Mouse (Mus musculus) thymus, postnatal 25 days (tissue): ENCODE results near the gene Fstl4.
A peak's percentile ranks its signal among the peaks of the same experiment; 100 is the strongest.
"Not testable (repeated sequence)": the region's sequence is repeated elsewhere in the genome, so short reads cannot be mapped to it uniquely, and the experiment has no call there.

Experiments used
- DNase-seq: peaks from one replicate; pipeline ENCODE4 v3.0.0; 2022

Gene Fstl4

DNA sequence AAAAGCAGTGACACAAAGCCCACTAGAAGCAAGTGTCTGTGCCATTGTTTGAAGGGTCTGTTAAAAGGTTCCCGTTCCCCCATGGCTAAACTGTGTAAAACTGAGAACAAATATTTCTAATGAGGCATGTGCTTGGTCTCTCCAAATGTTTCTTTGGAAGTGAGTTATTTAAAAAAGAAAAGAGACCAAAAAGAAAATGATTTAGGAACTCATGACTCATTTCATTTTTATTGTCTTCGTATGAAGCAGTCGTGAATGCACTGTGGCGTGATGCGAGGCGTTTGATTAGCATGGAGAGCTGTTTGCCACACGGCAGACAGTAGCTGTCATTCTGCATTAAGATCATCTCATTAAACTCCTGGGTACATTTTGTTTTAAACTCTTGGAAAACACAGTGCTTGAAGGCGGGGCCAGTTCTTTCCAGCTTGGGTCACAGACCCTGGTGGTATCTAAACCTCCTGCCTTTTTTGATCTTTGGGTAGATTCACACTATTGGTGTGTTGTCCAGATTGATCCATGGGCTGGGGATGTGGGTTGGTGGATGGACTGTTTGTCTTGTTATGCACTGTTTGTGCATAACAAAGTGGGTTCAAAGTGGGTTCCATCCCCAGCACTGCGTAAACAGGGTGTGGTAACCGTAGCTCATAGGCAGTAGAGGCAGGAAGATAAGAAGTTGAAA lies 376.4 kb downstream of the Fstl4 start:
- peak; percentile 18 for DNase-seq

DNA sequence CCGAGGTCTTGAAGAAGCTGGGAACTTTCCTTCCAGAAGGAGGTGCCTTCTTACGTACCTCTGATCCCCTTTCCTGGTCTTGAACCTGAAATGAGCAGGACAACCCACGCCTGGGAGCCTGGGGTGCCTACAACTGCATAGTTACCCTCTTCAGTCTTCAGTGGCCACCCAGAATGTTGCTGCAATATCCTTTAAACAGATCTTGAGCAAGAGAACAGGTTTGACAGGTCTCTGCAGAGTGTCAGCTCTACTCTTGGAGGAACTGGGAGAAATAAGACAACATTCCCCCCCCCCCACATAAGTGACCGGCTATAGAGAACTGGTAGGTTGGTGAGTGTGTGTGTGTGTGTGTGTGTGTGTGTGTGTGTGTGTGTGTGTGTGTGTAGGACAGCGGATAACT lies 379.1 kb downstream of the Fstl4 start:
- no peak for DNase-seq

DNA sequence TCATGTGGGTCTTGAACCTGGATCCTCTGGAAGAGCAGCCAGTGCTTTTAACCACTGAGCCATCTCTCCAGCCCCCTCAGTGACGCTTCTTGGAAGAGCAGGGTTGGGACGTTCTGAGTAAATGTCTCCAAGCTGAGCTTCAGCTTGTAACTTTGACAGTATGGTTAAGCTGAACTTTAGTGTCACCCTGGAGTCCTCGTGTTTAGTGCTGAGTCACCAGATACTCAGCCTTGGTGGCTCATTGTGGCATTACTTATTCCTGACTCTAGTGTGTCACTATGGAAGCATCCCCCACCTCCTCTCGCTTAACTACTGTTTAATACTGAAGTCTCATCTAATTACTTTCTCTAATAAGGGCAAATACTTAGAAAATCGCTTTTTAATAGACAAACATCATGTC lies 380.1 kb downstream of the Fstl4 start:
- DNase-seq = no peak

DNA sequence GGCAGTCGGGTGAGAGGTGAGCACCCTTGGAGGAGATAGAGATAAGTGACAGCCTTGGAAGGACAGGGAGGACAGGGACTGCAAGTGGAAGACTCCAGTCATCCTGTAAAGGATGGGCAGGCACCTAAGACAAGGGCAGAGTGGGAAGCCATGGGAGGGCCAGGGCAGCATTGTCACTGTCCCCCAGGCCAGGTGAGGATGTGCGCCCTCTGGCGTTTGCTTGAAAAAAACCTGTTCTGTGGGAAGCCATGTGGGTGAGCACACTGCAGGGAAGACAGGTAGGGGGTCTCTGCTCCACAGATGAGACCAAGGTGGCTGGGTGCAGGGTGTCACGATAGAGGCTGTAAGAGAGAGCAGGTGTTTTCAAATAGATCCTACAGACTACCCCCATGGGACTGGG lies 381.9 kb downstream of the Fstl4 start:
- DNase-seq = peak; percentile 67

DNA sequence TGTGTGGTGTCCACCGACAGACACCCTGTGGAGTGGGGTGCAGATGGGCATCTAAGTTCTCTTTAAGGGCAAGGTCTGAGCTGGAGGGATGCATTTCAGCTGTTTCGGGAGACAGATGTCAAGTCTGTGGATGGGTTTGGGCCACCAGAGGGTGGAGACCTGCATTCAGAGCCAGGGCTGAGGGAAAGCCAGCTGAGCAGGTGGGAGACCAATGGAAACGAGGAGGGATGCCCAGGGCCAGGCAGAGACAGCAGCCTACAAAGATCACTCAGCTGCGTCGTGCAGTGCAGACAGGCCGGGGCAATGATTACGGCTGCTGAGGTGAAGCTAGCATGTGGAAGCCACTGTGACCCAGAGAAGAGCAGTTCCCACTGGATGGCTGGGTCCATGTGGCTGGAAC lies 392.0 kb downstream of the Fstl4 start:
- DNase-seq = no peak

DNA sequence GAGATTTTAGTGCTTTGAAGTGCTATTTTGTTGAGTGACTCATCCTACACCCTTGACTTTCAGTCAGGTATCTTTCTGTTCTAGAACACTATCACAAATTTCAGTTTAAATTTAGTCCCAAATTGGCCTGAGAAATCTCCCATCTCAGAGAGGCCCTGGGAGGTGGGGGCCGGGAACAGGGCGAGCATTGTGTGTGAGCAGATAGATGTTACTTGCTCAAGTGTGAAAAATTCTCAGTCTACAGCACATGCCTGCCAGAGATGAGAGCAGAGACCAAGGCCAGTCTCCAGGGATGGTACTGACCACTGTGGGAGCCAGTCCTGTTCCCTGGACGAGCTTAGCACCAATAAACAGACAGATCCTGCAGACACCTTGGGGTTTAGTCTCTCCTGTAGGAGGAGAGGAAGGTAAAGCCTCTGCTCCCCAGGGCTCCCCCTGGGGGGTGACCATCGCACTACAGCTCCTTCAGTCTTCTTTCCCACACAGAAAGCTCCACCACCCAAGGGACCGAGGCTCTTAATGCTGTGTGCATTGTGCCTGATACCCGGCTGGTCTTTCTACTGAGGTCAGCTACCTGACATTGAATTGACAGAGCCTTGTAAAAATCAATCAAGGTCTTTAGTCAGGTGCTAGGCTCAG lies 393.3 kb downstream of the Fstl4 start:
- DNase-seq = peak; percentile 31

DNA sequence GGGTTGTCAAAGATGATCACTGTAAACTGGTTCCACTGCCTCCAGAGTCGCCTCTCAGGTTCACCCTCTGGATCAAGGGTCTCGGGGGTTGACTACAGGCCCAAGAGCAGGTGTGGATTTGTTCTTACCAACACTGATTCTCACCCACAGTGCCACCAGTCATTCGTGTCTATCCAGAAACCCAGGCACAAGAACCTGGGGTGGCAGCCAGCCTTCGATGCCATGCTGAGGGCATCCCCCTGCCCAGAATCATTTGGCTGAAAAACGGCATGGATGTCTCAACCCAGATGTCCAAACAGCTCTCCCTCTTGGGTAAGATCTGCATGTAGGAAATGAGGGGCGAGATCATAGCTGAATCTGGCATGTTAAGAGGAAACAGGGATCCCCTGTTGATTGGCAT lies 398.0 kb downstream of the Fstl4 start:
- no peak for DNase-seq

DNA sequence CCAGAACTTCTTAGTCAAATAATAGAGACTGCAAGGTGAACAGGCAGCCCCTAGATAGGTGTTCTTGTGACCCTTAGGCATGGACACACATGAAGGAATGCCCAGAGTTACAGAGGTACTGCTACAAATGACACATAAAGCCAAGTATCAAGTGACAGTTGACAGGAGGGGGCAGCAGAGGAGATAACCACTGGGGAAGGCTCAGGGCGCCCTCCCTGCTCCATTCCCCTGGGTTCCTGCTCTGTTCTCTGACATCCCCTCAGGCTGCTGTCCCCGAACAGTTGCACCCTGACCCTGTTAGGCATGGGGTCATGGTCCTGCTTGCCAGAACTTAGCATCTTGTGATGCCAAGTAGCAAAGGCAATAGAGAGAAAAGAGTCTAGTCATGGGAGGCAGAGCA lies 402.0 kb downstream of the Fstl4 start:
- DNase-seq = no peak

DNA sequence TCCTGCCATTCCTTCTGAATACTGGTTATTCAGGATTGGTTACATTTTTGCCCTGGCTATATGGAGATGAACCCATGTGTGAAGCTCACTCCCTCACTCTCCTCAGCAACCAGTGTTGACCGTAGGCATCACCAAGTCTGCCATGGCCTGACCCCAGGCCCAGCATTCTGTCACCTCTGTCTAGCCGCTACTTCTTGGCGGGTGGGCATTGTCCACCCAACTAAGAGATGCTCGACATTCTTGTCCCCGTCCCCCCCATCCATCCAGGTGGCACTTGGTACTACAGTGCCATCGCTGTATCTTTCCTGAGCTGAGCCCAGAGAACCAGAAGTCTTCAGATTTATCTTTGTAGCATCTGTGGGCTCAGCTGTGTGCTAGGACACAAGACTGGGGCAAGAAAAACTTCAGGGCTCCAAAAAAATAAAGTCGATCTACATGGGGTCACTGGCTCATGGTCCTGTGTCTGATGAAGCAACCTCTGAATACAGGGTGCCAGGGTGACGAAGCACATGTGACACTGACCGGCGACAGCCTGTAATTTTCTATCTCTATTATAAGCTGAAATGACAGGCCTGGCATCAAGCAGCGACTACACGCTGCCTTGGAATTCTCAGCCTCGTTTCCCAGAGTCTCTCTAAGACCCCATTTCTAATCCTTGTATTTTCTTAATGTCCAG lies 417.9 kb downstream of the Fstl4 start:
- DNase-seq = no peak

DNA sequence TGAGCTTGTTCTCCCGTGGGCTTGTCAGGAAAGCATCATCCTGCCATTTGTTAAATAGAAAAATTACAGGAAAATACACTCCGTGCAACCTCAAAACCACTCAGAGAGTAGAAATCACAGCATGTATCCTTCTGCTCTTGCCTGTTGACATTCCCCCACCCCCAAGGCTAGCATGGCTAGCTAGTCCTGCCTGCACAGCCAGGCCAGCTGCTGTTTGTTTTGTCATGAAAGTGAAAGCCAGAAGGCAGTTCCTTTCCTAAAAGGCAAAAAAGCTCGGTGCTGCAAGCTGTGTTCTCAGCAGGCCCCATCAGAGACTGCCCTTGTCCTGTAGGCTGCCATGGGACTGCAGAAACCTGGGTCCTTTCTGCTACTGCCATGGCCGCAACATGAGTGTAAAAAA lies 418.4 kb downstream of the Fstl4 start:
- no peak for DNase-seq

DNA sequence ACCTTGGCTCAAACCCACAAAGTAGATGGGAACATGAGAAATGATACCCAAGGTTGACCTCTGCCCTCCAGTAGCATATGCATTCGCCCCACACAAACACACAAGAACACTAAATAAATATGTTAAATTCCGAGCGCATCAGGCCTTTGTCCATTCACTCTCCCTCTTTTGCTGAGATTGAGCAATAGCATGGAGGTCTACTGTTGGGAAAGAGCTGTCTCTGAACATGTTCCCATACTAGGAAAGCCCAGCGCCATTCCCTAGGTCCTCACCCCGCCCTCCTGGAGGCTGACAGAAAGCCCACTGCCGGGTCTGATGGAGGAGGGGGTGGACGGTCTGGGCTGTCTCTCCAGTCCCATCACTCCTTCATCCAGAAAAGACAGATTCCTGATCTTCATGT lies 419.6 kb downstream of the Fstl4 start:
- DNase-seq = no peak

DNA sequence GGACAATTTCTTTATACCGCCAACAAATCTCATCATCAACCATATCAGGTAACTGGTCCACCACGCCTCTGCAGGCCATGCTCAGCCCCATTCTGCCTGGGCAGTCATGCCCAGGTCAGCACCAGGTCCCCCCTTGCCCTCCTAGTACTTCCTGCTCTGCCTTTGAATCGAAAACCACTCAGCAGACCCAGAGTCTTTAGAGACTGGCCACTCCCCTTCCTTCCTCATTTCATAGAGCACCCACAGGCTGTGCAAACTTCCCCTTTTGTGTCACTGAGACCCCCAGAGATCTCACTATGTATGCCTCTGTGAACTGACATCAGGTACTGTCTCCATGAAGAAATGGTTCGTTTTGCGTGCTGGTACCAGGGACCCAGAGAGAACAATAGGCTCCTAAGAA lies 420.3 kb downstream of the Fstl4 start:
- peak; percentile 2 for DNase-seq

DNA sequence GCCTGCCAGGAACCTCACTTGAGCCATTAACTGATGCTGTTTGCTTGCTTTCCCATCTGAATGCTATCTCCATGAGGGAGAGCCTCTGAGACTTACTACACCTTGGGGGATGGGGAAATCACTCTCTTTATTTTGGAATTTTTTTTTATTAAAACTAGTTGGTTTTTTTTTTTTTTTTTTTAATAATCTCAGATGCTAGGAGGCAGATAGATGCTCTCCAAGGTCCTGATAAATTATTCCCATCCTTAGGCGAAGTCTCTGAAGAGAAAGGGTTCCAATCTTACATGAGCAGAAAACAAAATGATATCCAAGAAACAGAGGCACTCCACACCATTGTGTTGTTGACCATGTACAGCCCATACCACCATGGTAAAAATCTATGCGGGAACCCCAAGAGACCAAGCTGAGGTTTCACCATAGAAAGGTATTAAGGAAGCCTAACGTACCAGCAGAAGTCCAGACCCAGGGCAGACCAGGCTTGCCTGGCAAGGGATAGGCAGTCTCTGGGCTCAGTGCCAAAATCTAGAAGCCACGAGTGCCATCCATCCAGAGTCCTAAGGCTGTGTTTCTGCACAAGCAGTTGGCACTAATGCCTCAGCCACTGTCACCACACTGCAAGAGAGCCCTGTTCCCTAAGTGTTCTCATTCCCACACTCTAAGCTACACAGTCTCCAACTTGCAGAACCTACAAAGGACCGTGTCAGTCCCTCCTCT lies 423.1 kb downstream of the Fstl4 start:
- no peak for DNase-seq

DNA sequence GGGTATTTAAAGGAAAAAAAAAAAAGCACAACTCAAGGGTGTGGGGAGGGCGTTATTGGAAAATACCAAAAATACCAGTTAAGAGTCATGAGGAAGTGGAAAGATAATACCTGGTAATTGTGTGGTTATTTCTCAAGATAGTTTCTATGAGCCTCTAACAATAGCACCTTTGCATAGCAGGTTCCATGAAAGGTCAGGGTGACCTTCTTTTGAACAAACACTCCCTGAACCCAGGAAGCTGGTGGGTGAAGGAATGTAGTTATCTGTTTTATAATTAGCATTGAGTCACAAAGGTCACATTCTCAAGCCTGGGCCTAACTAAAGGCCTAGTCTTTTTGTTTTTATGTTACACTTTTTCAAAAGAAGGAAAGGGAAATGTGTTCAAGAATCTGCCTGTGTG lies 432.1 kb downstream of the Fstl4 start:
- not testable (repeated sequence) for DNase-seq

DNA sequence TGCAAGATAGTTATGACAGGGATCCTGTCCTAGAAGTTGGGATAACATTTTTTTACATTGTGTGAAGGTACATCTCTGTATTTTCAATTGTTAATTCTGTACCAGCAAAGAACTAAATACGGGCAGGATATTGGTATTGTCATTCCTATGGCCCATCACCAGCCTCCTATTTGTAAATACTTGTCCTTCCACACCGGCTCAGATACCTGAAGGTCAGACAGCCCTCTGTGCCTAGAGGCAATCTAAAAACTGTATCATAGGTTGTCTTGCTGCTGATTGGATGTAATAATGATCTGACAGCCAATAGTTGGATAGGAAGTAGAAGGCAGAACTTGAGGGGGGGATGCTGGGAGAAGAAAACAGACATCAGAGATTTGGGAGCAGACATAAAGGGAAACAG lies 432.7 kb downstream of the Fstl4 start:
- no peak for DNase-seq

DNA sequence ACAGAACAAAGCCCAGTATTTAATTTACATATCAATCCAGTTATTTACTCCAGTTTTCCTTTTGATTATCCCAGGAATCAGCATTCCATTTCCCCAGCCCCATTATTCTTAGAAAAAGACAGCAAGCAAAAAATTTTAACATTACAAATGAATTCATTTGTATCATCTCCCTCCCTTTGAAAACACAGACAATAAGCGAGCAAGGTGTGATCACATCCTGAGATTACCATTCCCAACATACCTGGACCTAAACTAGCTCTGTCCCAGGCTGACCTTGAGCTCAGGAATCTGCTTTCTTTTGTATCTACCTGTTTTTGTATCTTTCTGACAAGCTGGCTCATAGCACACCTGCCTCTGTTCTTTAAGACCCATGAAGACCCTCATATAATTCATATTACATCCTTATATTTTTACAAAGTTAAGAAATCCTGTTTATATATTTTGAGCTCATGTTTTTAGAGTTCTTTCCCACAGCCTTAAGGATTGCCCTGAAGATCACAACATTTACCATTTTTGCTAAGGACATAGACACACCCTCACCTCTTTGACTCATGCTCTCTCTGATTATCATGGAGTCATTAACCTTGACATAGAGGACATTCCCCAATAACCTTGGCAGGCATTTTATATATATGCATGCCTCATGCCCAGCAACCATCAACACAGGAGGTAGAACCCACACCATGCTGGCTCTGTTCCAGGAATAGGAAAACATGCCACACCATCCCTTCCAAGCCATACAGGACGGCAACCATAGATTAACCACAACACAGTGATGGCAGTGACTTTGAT lies 438.2 kb downstream of the Fstl4 start:
- no peak for DNase-seq

DNA sequence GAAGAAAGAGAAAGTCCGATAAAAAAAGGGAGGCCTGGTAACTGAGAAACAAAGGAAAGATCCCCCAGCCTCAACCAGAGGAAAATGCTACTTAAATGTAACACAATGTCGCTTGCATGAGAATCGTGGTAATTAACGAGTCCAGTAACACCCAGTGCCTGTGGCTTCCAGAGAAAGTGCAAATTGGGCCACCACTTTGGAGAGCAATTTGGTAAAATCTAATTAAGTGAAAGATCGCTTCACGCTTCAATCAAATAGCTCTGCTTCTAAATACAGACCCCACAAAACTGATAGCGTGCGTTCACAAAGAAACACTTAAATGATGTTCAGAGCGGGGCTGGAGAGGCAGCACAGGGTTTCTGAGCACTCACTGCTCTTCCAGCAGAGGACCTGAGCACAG lies 446.4 kb downstream of the Fstl4 start:
- DNase-seq = no peak

DNA sequence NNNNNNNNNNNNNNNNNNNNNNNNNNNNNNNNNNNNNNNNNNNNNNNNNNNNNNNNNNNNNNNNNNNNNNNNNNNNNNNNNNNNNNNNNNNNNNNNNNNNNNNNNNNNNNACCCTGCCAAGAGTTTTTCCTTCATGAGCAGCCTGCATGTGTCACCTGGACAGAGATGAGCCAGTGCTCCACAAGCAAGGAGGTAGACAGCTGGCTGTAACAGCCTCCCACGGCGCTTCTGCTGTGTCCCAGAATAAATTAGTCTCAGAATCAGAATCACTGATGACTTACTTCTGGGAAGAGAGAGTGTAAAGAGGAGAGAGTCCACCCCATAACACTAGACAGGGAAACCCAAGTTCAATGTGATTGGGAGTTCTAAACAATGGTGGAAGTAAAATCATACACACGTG lies 464.6 kb downstream of the Fstl4 start:
- DNase-seq = no peak

DNA sequence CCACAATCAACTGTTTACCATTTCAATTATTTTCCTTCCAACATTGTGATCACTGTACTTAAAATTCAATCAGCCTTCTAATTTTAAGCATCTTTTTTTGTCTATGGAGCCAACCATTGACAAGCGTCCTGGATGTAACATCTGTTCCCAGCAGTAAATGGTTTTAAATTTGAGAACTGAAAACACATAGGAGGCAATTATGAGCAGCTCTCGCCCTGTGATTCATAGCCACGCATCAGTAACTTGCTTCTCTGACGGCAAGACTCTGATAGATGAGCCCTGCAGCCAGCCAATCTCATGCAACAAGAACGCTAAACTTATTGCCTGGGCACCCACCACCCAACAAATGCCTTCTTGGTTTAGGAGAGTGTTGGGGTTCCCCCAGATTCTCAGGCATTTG lies 467.4 kb downstream of the Fstl4 start:
- DNase-seq = no peak

DNA sequence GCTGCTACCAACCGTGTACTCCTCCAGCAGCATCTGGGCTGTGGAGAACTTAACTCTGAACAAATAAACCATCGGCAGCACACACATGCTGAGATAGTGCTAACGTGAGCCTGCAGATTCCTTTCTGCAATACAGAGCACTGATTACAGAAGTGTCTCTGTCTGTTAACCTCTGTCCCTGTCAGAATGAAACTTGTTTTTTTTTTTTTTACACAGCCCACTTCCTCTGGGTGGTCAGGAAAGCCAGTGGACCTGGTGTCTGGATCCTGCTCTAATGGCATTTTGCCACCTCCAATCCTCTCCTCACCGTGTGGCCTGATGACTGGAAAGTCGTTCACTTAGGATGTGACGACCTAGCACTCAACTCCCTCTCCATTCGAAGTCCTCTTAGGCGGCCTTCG lies 469.2 kb downstream of the Fstl4 start:
- DNase-seq = no peak
